8 mouse cellular contexts compared by ENCODE assay signal in the genomic region with DNA sequence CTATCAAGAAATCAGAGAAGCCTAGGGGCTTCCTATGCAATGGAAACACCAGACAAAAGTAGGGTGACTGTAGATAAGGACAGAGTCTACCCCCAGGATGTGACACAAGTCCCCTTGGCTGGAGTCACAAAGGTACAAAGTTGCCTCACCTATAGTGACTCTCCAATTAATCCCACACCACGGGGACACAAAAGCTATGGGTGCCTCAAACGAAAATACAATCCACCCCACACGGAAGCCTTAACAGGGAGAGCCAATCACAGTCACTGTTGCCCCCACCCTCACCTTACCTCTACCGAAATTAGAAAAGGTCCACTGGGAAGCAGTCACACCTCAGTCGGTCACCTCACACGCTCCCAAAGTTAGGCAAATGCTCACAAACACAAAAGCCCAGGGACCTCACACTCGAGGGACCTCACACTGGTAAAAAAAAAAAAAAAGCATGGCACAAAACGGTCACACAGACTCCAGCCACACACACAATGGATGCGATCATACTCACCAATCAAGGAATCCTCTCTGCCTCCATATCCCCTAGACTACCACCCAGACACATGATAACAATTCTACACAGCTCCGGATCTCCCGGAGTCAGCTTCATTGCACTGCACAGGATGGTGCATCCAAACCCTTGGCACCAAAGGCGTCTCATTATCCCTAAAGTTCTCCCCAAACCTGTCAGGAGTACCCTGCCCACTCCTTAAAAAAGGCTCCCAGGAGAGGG. TPM values are rescaled to one million over a fixed set of nuclear protein-coding genes. Genes with fewer than 3 reads are reported as not detected.
DNase-seq lines count a peak whose midpoint lies in the region; ATAC-seq and TF ChIP-seq lines count a peak whose summit lies in the region.

No protein-coding gene starts in this region.

- peaks cover 0 to 11% of the 10 kb centered on the region in 2 experiments for H3K36me3 ChIP-seq in CH12.LX (replicated peaks in 1 of 2; ENCODE audit: control insufficient read depth in 1 of 2, insufficient read depth in 1 of 2, low read length in 1 of 2)
- peaks cover 6% of the 10 kb centered on the region for H3K36me3 ChIP-seq in forebrain, embryonic 10.5 days (replicated peaks)
- no peaks in the 10 kb centered on the region for H3K36me3 ChIP-seq in liver, embryonic 11.5 days (ENCODE audit: control insufficient read depth, insufficient read depth, low read length)
- no peaks in the 10 kb centered on the region for H3K36me3 ChIP-seq in stomach, embryonic 14.5 days (ENCODE audit: control insufficient read depth, insufficient read depth, low read length)

- peak overlapping the region; percentile 98 for H3K4me2 ChIP-seq in CH12.LX (ENCODE audit: insufficient read depth, low read depth, poor library complexity, severe bottlenecking)
- peak overlapping the region; percentile 97 for H3K4me2 ChIP-seq in liver, embryonic 11.5 days
- peak overlapping the region; percentile 79 for H3K4me2 ChIP-seq in stomach, embryonic 14.5 days (replicated peaks; ENCODE audit: low read depth, low read length)

- in situ Hi-C loops in CH12.LX (cut with MboI; ENCODE audit: low pct_ligation_motif_present, low pct_unique_long_range_greater_than_20kb, low sequenced_read_pairs): no loop called here

- H3K4me1 ChIP-seq in CH12.LX (ENCODE audit: control insufficient read depth in 1 of 2, insufficient read depth in 2 of 2): peaks cover 9 to 40% of the 10 kb centered on the region in 2 experiments
- H3K4me1 ChIP-seq in forebrain, embryonic 10.5 days: peaks cover 30% of the 10 kb centered on the region
- H3K4me1 ChIP-seq in liver, embryonic 11.5 days (replicated peaks; ENCODE audit: control insufficient read depth, insufficient read depth, low read length): peaks cover 15% of the 10 kb centered on the region
- H3K4me1 ChIP-seq in stomach, embryonic 14.5 days (ENCODE audit: control insufficient read depth, insufficient read depth, low read length): peaks cover 10% of the 10 kb centered on the region; the same call in 1 of the 2 replicates

- TF ChIP-seq RAD21 in CH12.LX (IDR thresholded peaks at IDR 0.05; ENCODE audit: low read depth, low read length): no peak

- H3K4me3 ChIP-seq in gastrocnemius, adult 2 months: peak overlapping the region; percentile 81
- peak overlapping the region; percentile 60 to 98 (median 88) for H3K4me3 ChIP-seq in CH12.LX (replicated peaks in 1 of 3; ENCODE audit: low read depth in 2 of 3, low read length in 2 of 3, poor library complexity in 1 of 3)
- H3K4me3 ChIP-seq in forebrain, embryonic 10.5 days: peak overlapping the region; percentile 76
- peak overlapping the region; percentile 77 for H3K4me3 ChIP-seq in liver, embryonic 11.5 days (ENCODE audit: low read depth, low read length)
- peak overlapping the region; percentile 57 for H3K4me3 ChIP-seq in stomach, embryonic 14.5 days (ENCODE audit: low read depth, low read length)

- no peak for DNase-seq in gastrocnemius, adult 2 months
- no peak for DNase-seq in gastrocnemius, adult 8-10 months (ENCODE audit: low spot score in 2 of 2)
- DNase-seq in CH12.LX (ENCODE audit: extremely low read depth): peak; percentile 17
- no peak for DNase-seq in forebrain, embryonic 10.5 days (ENCODE audit: extremely low spot score, low spot score)
- DNase-seq in liver, embryonic 11.5 days (ENCODE audit: low spot score): no peak
- no peak for DNase-seq in right cerebral cortex, adult 2 months (ENCODE audit: low spot score in 2 of 2)
- no peak for DNase-seq in layer of hippocampus, adult 9-11 months

- intact Hi-C loops in gastrocnemius, adult 2 months (cut with DNase I): loop anchor here (5.0 kb wide), 2 partner anchors 37 to 92 kb away; a partner anchor contains a TSS

- peaks cover 14% of the 10 kb centered on the region for H3K79me2 ChIP-seq in CH12.LX (replicated peaks; ENCODE audit: control insufficient read depth, extremely low read depth, insufficient read depth, poor library complexity, severe bottlenecking)

- 3% methylated on average over 12 of the region's 12 CpGs for WGBS in forebrain, embryonic 10.5 days
- 3% methylated on average over 12 of the region's 12 CpGs for WGBS in liver, embryonic 11.5 days
- WGBS in stomach, embryonic 14.5 days: 3% methylated on average over 12 of the region's 12 CpGs

- dilution Hi-C loops in CH12.LX (cut with MboI; ENCODE audit: extremely low pct_ligation_motif_present, extremely low pct_unique_long_range_greater_than_20kb, low sequenced_read_pairs): no loop called here

- no peaks in the 10 kb centered on the region for H3K9me3 ChIP-seq in CH12.LX (replicated peaks; ENCODE audit: low read length)
- H3K9me3 ChIP-seq in forebrain, embryonic 10.5 days: peaks cover 6% of the 10 kb centered on the region; the same call in 1 of the 2 replicates
- no peaks in the 10 kb centered on the region for H3K9me3 ChIP-seq in liver, embryonic 11.5 days (ENCODE audit: control insufficient read depth, low read length)
- no peaks in the 10 kb centered on the region for H3K9me3 ChIP-seq in stomach, embryonic 14.5 days (ENCODE audit: control insufficient read depth, low read depth, low read length)

- no peak for TF ChIP-seq POLR2A in CH12.LX (IDR thresholded peaks at IDR 0.05; ENCODE audit: low read depth, low read length)

- no peak for TF ChIP-seq EP300 in CH12.LX (IDR thresholded peaks at IDR 0.05; ENCODE audit: low read length)

- peak; percentile 34 for ATAC-seq in liver, embryonic 11.5 days (replicated peaks; ENCODE audit: low FRiP score)
- peak; percentile 29; the same call in 1 of the 2 replicates for ATAC-seq in stomach, embryonic 14.5 days (ENCODE audit: insufficient number of reproducible peaks, insufficient read depth, low FRiP score, low read depth)

- TF ChIP-seq CTCF in gastrocnemius, adult 2 months (IDR thresholded peaks at IDR 0.05): no peak
- TF ChIP-seq CTCF in CH12.LX (conservative IDR thresholded peaks at IDR 0.05 in 1 of 2, IDR thresholded peaks at IDR 0.05 in 1 of 2; ENCODE audit: low read depth in 2 of 2, low read length in 2 of 2): no peak

- H3K9ac ChIP-seq in CH12.LX (ENCODE audit: insufficient read depth, low read depth): peak overlapping the region; percentile 77
- peak overlapping the region; percentile 82 for H3K9ac ChIP-seq in liver, embryonic 11.5 days (ENCODE audit: low read depth, low read length)
- H3K9ac ChIP-seq in stomach, embryonic 14.5 days (replicated peaks; ENCODE audit: low read depth, low read length): peak overlapping the region; percentile 49

- no peaks in the 10 kb centered on the region for H3K27me3 ChIP-seq in CH12.LX (replicated peaks)
- no peaks in the 10 kb centered on the region for H3K27me3 ChIP-seq in forebrain, embryonic 10.5 days (ENCODE audit: poor library complexity, severe bottlenecking)
- H3K27me3 ChIP-seq in liver, embryonic 11.5 days (replicated peaks; ENCODE audit: control insufficient read depth, insufficient read depth, low read length): no peaks in the 10 kb centered on the region
- H3K27me3 ChIP-seq in stomach, embryonic 14.5 days (ENCODE audit: control insufficient read depth, insufficient read depth, low read length): no peaks in the 10 kb centered on the region

- peak overlapping the region; percentile 94 for H3K27ac ChIP-seq in gastrocnemius, adult 2 months
- H3K27ac ChIP-seq in CH12.LX (ENCODE audit: insufficient read depth, low read depth): no peak overlapping the region
- H3K27ac ChIP-seq in forebrain, embryonic 10.5 days: peak overlapping the region; percentile 84
- H3K27ac ChIP-seq in liver, embryonic 11.5 days (ENCODE audit: low read depth, low read length): no peak overlapping the region
- peak overlapping the region; percentile 52 for H3K27ac ChIP-seq in stomach, embryonic 14.5 days (ENCODE audit: low read length)

RNA-seq across cellular contexts. Expression of a gene that starts 0.7 kb away (rescaled TPM):
- total RNA-seq in gastrocnemius, adult 2 months (2021): 10 to 100 TPM in 1 of 2 experiments, 1 to 10 TPM in 1; 10.0 to 10.6 TPM
- 1 to 10 TPM; 8.1 to 8.9 (median 8.6) TPM for total RNA-seq in gastrocnemius, adult 8-10 months (2022)
- total RNA-seq in CH12.LX (2012; rRNA removed): 7.6 and 7.8 TPM in 2 replicates
- total RNA-seq in CH12.LX (2014; rRNA removed): 4.1 and 5.8 TPM in 2 replicates
- polyA plus RNA-seq in CH12.LX (2012; ENCODE audit: insufficient read length, low read depth): 4.4 and 4.6 TPM in 2 replicates
- 11.6 and 13.2 TPM in 2 replicates for polyA plus RNA-seq in forebrain, embryonic 10.5 days (2016; fragmentation: Nextera tagmentation; extraction: Ambion mirVana)
- polyA plus RNA-seq in liver, embryonic 11.5 days (2014; fragmentation: Nextera tagmentation; extraction: Ambion mirVana): 9.0 and 10.0 TPM in 2 replicates
- 13.5 and 16.6 TPM in 2 replicates for polyA plus RNA-seq in stomach, embryonic 14.5 days (2014; fragmentation: Nextera tagmentation; extraction: Ambion mirVana)

RNA-seq across cellular contexts. Expression of a gene that starts 31.4 kb away (rescaled TPM):
- 1 to 10 TPM; 1.8 to 2.6 TPM for total RNA-seq in gastrocnemius, adult 2 months (2021)
- 1 to 10 TPM; 1.7 to 2.9 (median 2.5) TPM for total RNA-seq in gastrocnemius, adult 8-10 months (2022)
- total RNA-seq in CH12.LX (2012; rRNA removed) (0.50 and 0.76 TPM in 2 replicates), CH12.LX (2014; rRNA removed) (0.54 TPM in 2 replicates)
- 0.45 and 0.76 TPM in 2 replicates for polyA plus RNA-seq in CH12.LX (2012; ENCODE audit: insufficient read length, low read depth)
- 6.9 and 7.0 TPM in 2 replicates for polyA plus RNA-seq in forebrain, embryonic 10.5 days (2016; fragmentation: Nextera tagmentation; extraction: Ambion mirVana)
- polyA plus RNA-seq in liver, embryonic 11.5 days (2014; fragmentation: Nextera tagmentation; extraction: Ambion mirVana): 2.4 and 3.0 TPM in 2 replicates
- polyA plus RNA-seq in stomach, embryonic 14.5 days (2014; fragmentation: Nextera tagmentation; extraction: Ambion mirVana): 8.6 and 10.2 TPM in 2 replicates

RNA-seq across cellular contexts. Expression of a gene that starts 38.2 kb away (rescaled TPM):
- total RNA-seq in gastrocnemius, adult 2 months (2021): 1 to 10 TPM; 2.7 to 2.8 TPM
- total RNA-seq in gastrocnemius, adult 8-10 months (2022): 1 to 10 TPM; 2.6 to 4.6 (median 3.1) TPM
- total RNA-seq in CH12.LX (2012; rRNA removed): 10.9 and 12.6 TPM in 2 replicates
- total RNA-seq in CH12.LX (2014; rRNA removed): 16.5 and 19.7 TPM in 2 replicates
- polyA plus RNA-seq in CH12.LX (2012; ENCODE audit: insufficient read length, low read depth): 13.3 and 16.3 TPM in 2 replicates
- polyA plus RNA-seq in forebrain, embryonic 10.5 days (2016; fragmentation: Nextera tagmentation; extraction: Ambion mirVana): 10.5 and 10.6 TPM in 2 replicates
- 3.9 TPM in 2 replicates for polyA plus RNA-seq in liver, embryonic 11.5 days (2014; fragmentation: Nextera tagmentation; extraction: Ambion mirVana)
- polyA plus RNA-seq in stomach, embryonic 14.5 days (2014; fragmentation: Nextera tagmentation; extraction: Ambion mirVana): 6.3 and 6.5 TPM in 2 replicates

RNA-seq across cellular contexts. Expression of a gene that starts 44.6 kb away (rescaled TPM):
- total RNA-seq in gastrocnemius, adult 2 months (2021): 1 to 10 TPM; 2.8 to 4.3 TPM
- 1 to 10 TPM; 3.0 to 4.6 (median 3.5) TPM for total RNA-seq in gastrocnemius, adult 8-10 months (2022)
- total RNA-seq in CH12.LX (2012; rRNA removed): 2.9 and 3.3 TPM in 2 replicates
- 4.6 and 4.8 TPM in 2 replicates for total RNA-seq in CH12.LX (2014; rRNA removed)
- polyA plus RNA-seq in CH12.LX (2012; ENCODE audit: insufficient read length, low read depth): 2.5 and 2.9 TPM in 2 replicates
- 8.4 and 9.0 TPM in 2 replicates for polyA plus RNA-seq in forebrain, embryonic 10.5 days (2016; fragmentation: Nextera tagmentation; extraction: Ambion mirVana)
- 3.9 and 5.7 TPM in 2 replicates for polyA plus RNA-seq in liver, embryonic 11.5 days (2014; fragmentation: Nextera tagmentation; extraction: Ambion mirVana)
- 8.8 and 12.2 TPM in 2 replicates for polyA plus RNA-seq in stomach, embryonic 14.5 days (2014; fragmentation: Nextera tagmentation; extraction: Ambion mirVana)

RNA-seq across cellular contexts. Expression of a gene that starts 46.9 kb away (rescaled TPM):
- 1 to 10 TPM; 6.2 to 8.8 TPM for total RNA-seq in gastrocnemius, adult 2 months (2021)
- 1 to 10 TPM; 6.6 to 9.1 (median 7.4) TPM for total RNA-seq in gastrocnemius, adult 8-10 months (2022)
- total RNA-seq in CH12.LX (2012; rRNA removed) (9.6 and 10.4 TPM in 2 replicates), CH12.LX (2014; rRNA removed) (8.5 and 9.2 TPM in 2 replicates)
- polyA plus RNA-seq in CH12.LX (2012; ENCODE audit: insufficient read length, low read depth): 7.7 and 7.9 TPM in 2 replicates
- 11.6 and 11.8 TPM in 2 replicates for polyA plus RNA-seq in forebrain, embryonic 10.5 days (2016; fragmentation: Nextera tagmentation; extraction: Ambion mirVana)
- polyA plus RNA-seq in liver, embryonic 11.5 days (2014; fragmentation: Nextera tagmentation; extraction: Ambion mirVana): 9.6 and 10.2 TPM in 2 replicates
- polyA plus RNA-seq in stomach, embryonic 14.5 days (2014; fragmentation: Nextera tagmentation; extraction: Ambion mirVana): 13.9 and 16.3 TPM in 2 replicates

Comparison
In these comparisons a context has a peak if more than half of its experiments do, and no peak if none do; other contexts are left out.
1. H3K27ac ChIP-seq: peak in gastrocnemius, adult 2 months (single experiment), forebrain, embryonic 10.5 days (single experiment) and stomach, embryonic 14.5 days (single experiment); none in CH12.LX (single experiment) and liver, embryonic 11.5 days (single experiment).
2. Peak in every context shown above with its lines, with median percentiles within 50 percentile points of each other: H3K4me3 ChIP-seq, H3K4me2 ChIP-seq and H3K9ac ChIP-seq.